Mouse (Mus musculus) lung, postnatal 25 days (tissue): ENCODE results near the gene Cmpk1.

Source experiments
- DNase-seq: peaks from one replicate; pipeline ENCODE4 v3.0.0; 2022; ENCODE audit warnings: low spot score

The Cmpk1 gene

GRCm38 (mm10) chr4:114945021-114945420, 42.0 kb downstream of the Cmpk1 start:
- DNase-seq = no peak

- DNase-seq = no peak
These were observed 44.5 kb downstream of the Cmpk1 start for GRCm38 (mm10) chr4:114942583-114942982.

GRCm38 (mm10) chr4:114942112-114942511, 44.9 kb downstream of the Cmpk1 start:
- no peak for DNase-seq

GRCm38 (mm10) chr4:114941311-114941710, 45.7 kb downstream of the Cmpk1 start:
- DNase-seq = no peak

GRCm38 (mm10) chr4:114938248-114938647, 48.8 kb downstream of the Cmpk1 start:
- no peak for DNase-seq

GRCm38 (mm10) chr4:114937459-114938047, 49.5 kb downstream of the Cmpk1 start:
- no peak for DNase-seq

- DNase-seq = no peak
These were observed 52.9 kb downstream of the Cmpk1 start for GRCm38 (mm10) chr4:114934188-114934587.

GRCm38 (mm10) chr4:114932747-114933146, 54.3 kb downstream of the Cmpk1 start:
- DNase-seq = no peak

- DNase-seq = no peak
These were observed 57.9 kb downstream of the Cmpk1 start for GRCm38 (mm10) chr4:114929155-114929554.

- no peak for DNase-seq
These were observed 61.1 kb downstream of the Cmpk1 start, which contains the start of gene Foxe3 for GRCm38 (mm10) chr4:114925917-114926312. TSS of gene Foxe3 (minus strand) at chr4:114926013.

GRCm38 (mm10) chr4:114924971-114925916, 61.8 kb downstream of the Cmpk1 start:
- no peak for DNase-seq

- peak; percentile 42 for DNase-seq
These were observed 70.0 kb downstream of the Cmpk1 start for GRCm38 (mm10) chr4:114917091-114917490.

GRCm38 (mm10) chr4:114916056-114916455, 71.0 kb downstream of the Cmpk1 start:
- no peak for DNase-seq

- peak; percentile 46 for DNase-seq
These were observed 73.5 kb downstream of the Cmpk1 start for GRCm38 (mm10) chr4:114913594-114913962.

- DNase-seq = no peak
These were observed 74.1 kb downstream of the Cmpk1 start for GRCm38 (mm10) chr4:114912705-114913593.

GRCm38 (mm10) chr4:114909602-114910484, 77.2 kb downstream of the Cmpk1 start:
- DNase-seq = no peak
